Mouse (Mus musculus) liver (tissue): Measurements from ENCODE around the gene Rorb.

Experiments used
- DNase-seq: peaks from one replicate; pipeline ENCODE4 v3.0.0-alpha.2; 2020; ENCODE audit warnings: mixed read lengths

The Rorb gene

GRCm38 (mm10) chr19:18887646-18888407 is 223.2 kb downstream of the Rorb start:
- DNase-seq, result no peak

GRCm38 (mm10) chr19:18881162-18881561 is 229.8 kb downstream of the Rorb start:
- no peak for DNase-seq
